Mouse (Mus musculus): ENCODE measurements around the gene Adamtsl1. TPM values are rescaled to one million over a fixed set of nuclear protein-coding genes. Genes with fewer than 3 reads are reported as not detected.
A peak's percentile ranks its signal among the peaks of the same experiment; 100 is the strongest.

Gene Adamtsl1
- total and polyA plus RNA-seq, 2 experiments from 2014 or later = 4.2 to 12.6 TPM

DNA sequence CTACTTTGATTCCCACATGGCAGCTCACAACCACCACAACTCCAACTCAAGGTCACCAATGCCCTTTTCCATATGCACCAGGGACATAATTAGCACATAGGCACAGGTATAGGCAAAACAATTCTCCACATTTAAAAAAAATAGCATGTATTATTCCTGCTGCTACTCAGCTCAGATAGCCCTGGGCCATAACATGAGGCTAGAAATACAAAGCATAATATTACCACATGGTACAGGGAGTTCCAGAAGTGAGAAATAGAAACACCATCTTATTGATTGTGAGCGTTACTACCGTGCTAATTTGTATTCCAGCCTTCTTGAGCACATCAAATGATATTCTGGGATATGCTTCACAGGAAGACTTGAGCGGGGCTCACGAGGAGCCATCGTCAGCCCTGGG, 155.3 kb downstream of the Adamtsl1 start:
- no peak for ATAC-seq
- no peak overlapping the region for H3K27ac ChIP-seq (ENCODE audit: low read depth, low read length)
- H3K4me2 ChIP-seq (ENCODE audit: low read depth) = no peak overlapping the region
- no peak for TF ChIP-seq CTCF (IDR thresholded peaks at IDR 0.05; ENCODE audit: low read depth)
- no peak overlapping the region for H3K4me3 ChIP-seq (ENCODE audit: low read depth, low read length)
- no peaks in the 10 kb centered on the region for H3K9me3 ChIP-seq (ENCODE audit: low read length)
- no peaks in the 10 kb centered on the region for H3K4me1 ChIP-seq (ENCODE audit: insufficient read depth)
- no peak for DNase-seq
- no peaks in the 10 kb centered on the region for H3K27me3 ChIP-seq (ENCODE audit: insufficient read depth, low read length)
- H3K36me3 ChIP-seq (ENCODE audit: insufficient read depth) = no peaks in the 10 kb centered on the region
- WGBS = 88% methylated on average over 5 of the region's 5 CpGs
- H3K9ac ChIP-seq = no peak overlapping the region

DNA sequence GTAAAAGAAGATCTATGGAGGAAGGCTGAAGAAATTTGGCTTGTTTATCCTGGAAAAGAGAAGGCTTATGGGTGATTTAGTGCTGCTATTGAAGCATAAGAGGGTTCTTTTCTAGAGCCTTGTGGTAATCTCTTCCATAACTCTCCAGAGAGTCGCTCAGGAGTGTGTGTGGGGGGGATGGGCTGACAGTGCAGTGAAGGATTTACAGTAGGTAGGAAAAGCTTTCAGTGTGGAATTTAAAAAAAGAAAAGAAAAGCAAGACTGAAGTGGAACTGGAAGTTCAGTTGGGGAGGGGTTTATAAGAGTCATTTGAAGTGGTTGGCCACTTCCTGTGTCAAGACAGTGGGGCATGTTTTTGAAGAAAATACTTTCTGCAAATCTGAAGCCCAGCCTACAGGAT, 155.8 kb downstream of the Adamtsl1 start:
- H3K4me1 ChIP-seq (ENCODE audit: insufficient read depth) = no peaks in the 10 kb centered on the region
- H3K9me3 ChIP-seq (ENCODE audit: low read length) = no peaks in the 10 kb centered on the region
- WGBS = 95% methylated on average over 1 of the region's 1 CpGs
- no peaks in the 10 kb centered on the region for H3K27me3 ChIP-seq (ENCODE audit: insufficient read depth, low read length)
- no peak overlapping the region for H3K27ac ChIP-seq (ENCODE audit: low read depth, low read length)
- ATAC-seq (no peak), DNase-seq (no peak)
- TF ChIP-seq CTCF (IDR thresholded peaks at IDR 0.05; ENCODE audit: low read depth) = no peak
- H3K36me3 ChIP-seq (ENCODE audit: insufficient read depth) = no peaks in the 10 kb centered on the region
- H3K9ac ChIP-seq = no peak overlapping the region
- H3K4me2 ChIP-seq (ENCODE audit: low read depth) = no peak overlapping the region
- no peak overlapping the region for H3K4me3 ChIP-seq (ENCODE audit: low read depth, low read length)

GRCm38 (mm10) chr4:85672290-85672689, 158.3 kb downstream of the Adamtsl1 start:
- WGBS = 67% methylated on average over 4 of the region's 4 CpGs
- no peaks in the 10 kb centered on the region for H3K9me3 ChIP-seq (ENCODE audit: low read length)
- H3K27me3 ChIP-seq (ENCODE audit: insufficient read depth, low read length) = no peaks in the 10 kb centered on the region
- ATAC-seq (no peak), DNase-seq (no peak)
- H3K9ac ChIP-seq = no peak overlapping the region
- no peak for TF ChIP-seq CTCF (IDR thresholded peaks at IDR 0.05; ENCODE audit: low read depth)
- H3K27ac ChIP-seq (ENCODE audit: low read depth, low read length) = no peak overlapping the region
- no peaks in the 10 kb centered on the region for H3K4me1 ChIP-seq (ENCODE audit: insufficient read depth)
- H3K36me3 ChIP-seq (ENCODE audit: insufficient read depth) = no peaks in the 10 kb centered on the region
- no peak overlapping the region for H3K4me2 ChIP-seq (ENCODE audit: low read depth)
- H3K4me3 ChIP-seq (ENCODE audit: low read depth, low read length) = no peak overlapping the region

DNA sequence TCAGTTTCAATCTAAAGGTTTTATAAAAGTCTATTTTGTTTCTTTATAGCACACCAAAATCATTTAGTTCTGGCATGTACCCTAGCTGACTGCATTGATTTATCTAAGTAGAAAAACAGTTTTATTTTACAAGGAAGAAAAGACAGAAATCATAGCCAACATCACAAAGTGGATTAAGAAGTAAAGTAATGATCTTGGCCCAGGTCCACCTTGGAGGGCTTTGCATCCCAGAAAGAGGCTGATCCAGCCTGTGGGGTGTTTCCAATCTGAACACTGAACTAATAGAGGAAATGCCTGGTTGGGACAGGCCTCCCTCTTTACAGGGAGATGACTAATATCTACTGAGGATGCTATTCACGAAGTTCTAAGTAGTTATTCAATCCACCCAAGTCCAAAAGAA, 163.6 kb downstream of the Adamtsl1 start:
- no peak overlapping the region for H3K27ac ChIP-seq (ENCODE audit: low read depth, low read length)
- H3K9me3 ChIP-seq (ENCODE audit: low read length) = no peaks in the 10 kb centered on the region
- no peak overlapping the region for H3K4me3 ChIP-seq (ENCODE audit: low read depth, low read length)
- H3K36me3 ChIP-seq (ENCODE audit: insufficient read depth) = no peaks in the 10 kb centered on the region
- H3K9ac ChIP-seq = no peak overlapping the region
- no peaks in the 10 kb centered on the region for H3K27me3 ChIP-seq (ENCODE audit: insufficient read depth, low read length)
- ATAC-seq (no peak), DNase-seq (no peak)
- TF ChIP-seq CTCF (IDR thresholded peaks at IDR 0.05; ENCODE audit: low read depth) = no peak
- H3K4me2 ChIP-seq (ENCODE audit: low read depth) = no peak overlapping the region
- no peaks in the 10 kb centered on the region for H3K4me1 ChIP-seq (ENCODE audit: insufficient read depth)
- 55% methylated on average over 1 of the region's 1 CpGs for WGBS

DNA sequence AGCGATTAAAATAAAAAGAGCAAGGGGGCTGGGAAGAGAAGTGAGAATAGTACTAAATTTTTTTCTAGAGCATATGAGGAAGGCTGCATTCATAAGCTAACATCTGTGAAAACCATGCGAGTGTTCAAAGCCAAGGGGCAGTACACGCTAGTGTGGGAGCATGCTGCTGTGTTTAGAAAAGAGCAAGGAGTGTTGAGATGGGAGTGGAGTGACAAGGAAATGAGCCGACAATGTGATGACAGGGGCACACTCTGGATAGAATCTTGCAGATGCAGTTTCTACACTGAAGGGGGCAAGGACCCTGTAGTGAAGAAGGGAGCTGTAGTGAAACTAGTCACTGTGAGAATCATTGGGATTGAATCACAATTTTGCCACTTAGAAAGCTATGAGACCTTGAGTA, 172.2 kb downstream of the Adamtsl1 start:
- H3K4me3 ChIP-seq (ENCODE audit: low read depth, low read length) = no peak overlapping the region
- no peaks in the 10 kb centered on the region for H3K9me3 ChIP-seq (ENCODE audit: low read length)
- no peak for ATAC-seq
- TF ChIP-seq CTCF (IDR thresholded peaks at IDR 0.05; ENCODE audit: low read depth) = no peak
- DNase-seq = no peak
- H3K9ac ChIP-seq = no peak overlapping the region
- 86% methylated on average over 4 of the region's 4 CpGs for WGBS
- H3K27ac ChIP-seq (ENCODE audit: low read depth, low read length) = no peak overlapping the region
- no peaks in the 10 kb centered on the region for H3K27me3 ChIP-seq (ENCODE audit: insufficient read depth, low read length)
- H3K4me1 ChIP-seq (ENCODE audit: insufficient read depth) = no peaks in the 10 kb centered on the region
- no peaks in the 10 kb centered on the region for H3K36me3 ChIP-seq (ENCODE audit: insufficient read depth)
- no peak overlapping the region for H3K4me2 ChIP-seq (ENCODE audit: low read depth)

DNA sequence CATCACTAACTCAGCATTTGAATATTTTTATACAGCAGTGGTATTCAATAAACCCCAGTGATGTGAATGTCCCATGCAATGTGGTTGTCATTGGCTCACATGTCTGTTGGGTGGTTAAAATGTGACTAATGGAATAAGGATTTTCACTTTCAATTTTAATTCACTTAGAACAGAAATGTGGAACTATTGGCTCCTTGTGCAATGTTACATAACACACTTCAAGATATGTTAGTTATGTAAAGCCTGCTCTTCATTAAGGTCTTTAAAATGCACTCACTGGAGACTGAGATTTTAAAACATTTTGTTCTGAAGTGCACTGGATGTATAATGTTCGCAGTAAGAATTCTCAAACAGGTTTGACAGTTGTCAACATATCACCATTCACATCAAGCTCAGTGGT, 181.3 kb downstream of the Adamtsl1 start:
- 85% methylated on average over 1 of the region's 1 CpGs for WGBS
- DNase-seq = no peak
- Histone ChIP-seq H3K27me3 (ENCODE audit: insufficient read depth, low read length) (no peaks in the 10 kb centered on the region), H3K4me3 (ENCODE audit: low read depth, low read length) (no peak overlapping the region), H3K36me3 (ENCODE audit: insufficient read depth) (no peaks in the 10 kb centered on the region), H3K27ac (ENCODE audit: low read depth, low read length) (no peak overlapping the region), H3K9me3 (ENCODE audit: low read length) (0 out of 2 replicates have a peak, but pooled peaks cover 3% of the 10 kb centered on the region), H3K4me2 (ENCODE audit: low read depth) (no peak overlapping the region), H3K9ac (no peak overlapping the region), H3K4me1 (ENCODE audit: insufficient read depth) (no peaks in the 10 kb centered on the region)
- ATAC-seq = no peak
- no peak for TF ChIP-seq CTCF (IDR thresholded peaks at IDR 0.05; ENCODE audit: low read depth)

DNA sequence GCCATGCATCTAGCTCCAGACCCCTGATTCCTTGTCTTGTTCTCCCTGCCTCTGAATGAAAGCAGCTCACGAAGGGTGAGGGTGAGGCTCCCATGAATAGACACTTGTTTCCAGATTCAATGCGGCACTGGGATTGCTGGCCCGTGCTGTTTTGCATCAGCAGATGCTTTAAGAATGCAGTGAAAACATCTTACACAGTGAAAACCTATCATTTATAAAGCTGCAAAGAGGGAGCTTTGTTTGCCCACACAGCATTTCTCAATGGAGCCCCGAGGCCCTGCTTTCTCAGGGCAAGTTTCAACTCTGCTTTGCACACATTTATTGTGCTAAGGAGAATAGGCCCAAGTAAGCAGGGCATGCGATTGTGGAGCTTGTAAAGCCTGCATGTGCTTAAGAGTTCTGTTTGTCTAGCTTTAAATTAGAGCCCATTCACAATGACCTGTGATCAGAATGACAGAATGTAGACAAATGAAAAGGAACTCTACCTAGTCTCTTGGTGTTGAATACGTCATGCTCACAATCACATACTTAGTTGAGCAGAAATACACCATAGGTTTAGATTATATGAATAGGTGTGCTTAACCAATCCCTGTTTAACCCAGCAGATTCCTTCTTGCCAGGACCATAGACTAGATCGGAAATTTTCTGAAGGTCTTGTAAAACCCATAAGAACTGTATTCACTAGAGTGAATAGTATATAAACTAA, 193.5 kb downstream of the Adamtsl1 start:
- Histone ChIP-seq H3K27ac (ENCODE audit: low read depth, low read length) (no peak overlapping the region), H3K4me1 (ENCODE audit: insufficient read depth) (no peaks in the 10 kb centered on the region), H3K9ac (no peak overlapping the region), H3K36me3 (ENCODE audit: insufficient read depth) (no peaks in the 10 kb centered on the region), H3K4me3 (ENCODE audit: low read depth, low read length) (no peak overlapping the region), H3K27me3 (ENCODE audit: insufficient read depth, low read length) (peaks cover 12% of the 10 kb centered on the region; the same call in 1 of the 2 replicates), H3K4me2 (ENCODE audit: low read depth) (no peak overlapping the region), H3K9me3 (ENCODE audit: low read length) (no peaks in the 10 kb centered on the region)
- 15% methylated on average over 7 of the region's 7 CpGs for WGBS
- ATAC-seq (peak; percentile 86), DNase-seq (peak; percentile 27)
- TF ChIP-seq CTCF (IDR thresholded peaks at IDR 0.05; ENCODE audit: low read depth) = no peak

All from forebrain, postnatal 0 days (tissue).